Mouse (Mus musculus): ENCODE measurements at regions not wholly inside any gene's neighbourhood (a gene's known extent, or its start where the extent isn't known, plus 50 kb on each side); places are given as distances from the start of the nearest gene placed in this dataset.

GRCm38 (mm10) chr3:149705724-149706123, 715.4 kb upstream of the Adgrl2 start:
- Histone ChIP-seq H3K27me3 (no peaks in the 10 kb centered on the region), H3K36me3 (no peaks in the 10 kb centered on the region), H3K27ac (replicated peaks) (no peak overlapping the region), H3K9ac (replicated peaks) (0 out of 2 replicates have a peak overlapping the region, but pooled peaks have one; percentile 19), H3K4me1 (no peaks in the 10 kb centered on the region), H3K9me3 (no peaks in the 10 kb centered on the region), H3K4me2 (replicated peaks) (peak overlapping the region; percentile 40), H3K4me3 (peak overlapping the region; percentile 28)
- 44% methylated on average over 10 of the region's 10 CpGs for WGBS
- peak; percentile 66 for ATAC-seq (replicated peaks)

GRCm38 (mm10) chr3:149705322-149705721, 715.0 kb upstream of the Adgrl2 start:
- Histone ChIP-seq H3K27me3 (no peaks in the 10 kb centered on the region), H3K9me3 (no peaks in the 10 kb centered on the region), H3K36me3 (no peaks in the 10 kb centered on the region), H3K4me1 (no peaks in the 10 kb centered on the region), H3K4me2 (replicated peaks) (peak overlapping the region; percentile 40), H3K9ac (replicated peaks) (0 out of 2 replicates have a peak overlapping the region, but pooled peaks have one; percentile 19), H3K27ac (replicated peaks) (no peak overlapping the region), H3K4me3 (peak overlapping the region; percentile 28)
- WGBS = 61% methylated on average over 12 of the region's 12 CpGs
- ATAC-seq (replicated peaks) = peak; percentile 57

- H3K36me3 ChIP-seq = no peaks in the 10 kb centered on the region
- WGBS = 95% methylated on average over 4 of the region's 4 CpGs
- H3K27me3 ChIP-seq = no peaks in the 10 kb centered on the region
These were observed 714.1 kb upstream of the Adgrl2 start for GRCm38 (mm10) chr3:149704478-149704877.

GRCm38 (mm10) chr3:149683561-149683960, 693.2 kb upstream of the Adgrl2 start:
- no peak overlapping the region for H3K4me3 ChIP-seq
- 68% methylated on average over 4 of the region's 4 CpGs for WGBS

More at GRCm38 (mm10) chr3:149704478-149704877, 714.1 kb upstream of the Adgrl2 start:
- H3K9me3 ChIP-seq = no peaks in the 10 kb centered on the region
- ATAC-seq (replicated peaks) = no peak
- H3K4me3 ChIP-seq = no peak overlapping the region
- no peak overlapping the region for H3K4me2 ChIP-seq (replicated peaks)
- H3K4me1 ChIP-seq = no peaks in the 10 kb centered on the region
- H3K27ac ChIP-seq (replicated peaks) = no peak overlapping the region
- H3K9ac ChIP-seq (replicated peaks) = no peak overlapping the region

GRCm38 (mm10) chr3:149682246-149682645, 691.9 kb upstream of the Adgrl2 start:
- no peak for ATAC-seq (replicated peaks)
- Histone ChIP-seq H3K4me1 (no peaks in the 10 kb centered on the region), H3K36me3 (no peaks in the 10 kb centered on the region), H3K9me3 (no peaks in the 10 kb centered on the region), H3K9ac (replicated peaks) (no peak overlapping the region), H3K27ac (replicated peaks) (no peak overlapping the region), H3K4me3 (no peak overlapping the region), H3K4me2 (replicated peaks) (no peak overlapping the region), H3K27me3 (no peaks in the 10 kb centered on the region)
- 85% methylated on average over 5 of the region's 5 CpGs for WGBS

More at GRCm38 (mm10) chr3:149683561-149683960, 693.2 kb upstream of the Adgrl2 start:
- Histone ChIP-seq H3K4me1 (no peaks in the 10 kb centered on the region), H3K4me2 (replicated peaks) (no peak overlapping the region), H3K27me3 (no peaks in the 10 kb centered on the region), H3K27ac (replicated peaks) (no peak overlapping the region), H3K9me3 (no peaks in the 10 kb centered on the region), H3K36me3 (no peaks in the 10 kb centered on the region), H3K9ac (replicated peaks) (no peak overlapping the region)
- no peak for ATAC-seq (replicated peaks)

- H3K4me1 ChIP-seq = no peaks in the 10 kb centered on the region
- no peaks in the 10 kb centered on the region for H3K9me3 ChIP-seq
- ATAC-seq (replicated peaks) = no peak
- H3K9ac ChIP-seq (replicated peaks) = no peak overlapping the region
- no peaks in the 10 kb centered on the region for H3K36me3 ChIP-seq
- no peak overlapping the region for H3K27ac ChIP-seq (replicated peaks)
- H3K4me3 ChIP-seq = no peak overlapping the region
- no peak overlapping the region for H3K4me2 ChIP-seq (replicated peaks)
- H3K27me3 ChIP-seq = no peaks in the 10 kb centered on the region
These were observed 683.6 kb upstream of the Adgrl2 start for GRCm38 (mm10) chr3:149673926-149674325.

GRCm38 (mm10) chr3:149664624-149665023, 674.3 kb upstream of the Adgrl2 start:
- WGBS = 93% methylated on average over 3 of the region's 3 CpGs
- H3K9me3 ChIP-seq = no peaks in the 10 kb centered on the region
- no peaks in the 10 kb centered on the region for H3K4me1 ChIP-seq
- no peaks in the 10 kb centered on the region for H3K36me3 ChIP-seq
- ATAC-seq (replicated peaks) = no peak
- H3K4me3 ChIP-seq = no peak overlapping the region
- H3K27me3 ChIP-seq = no peaks in the 10 kb centered on the region
- no peak overlapping the region for H3K4me2 ChIP-seq (replicated peaks)
- H3K27ac ChIP-seq (replicated peaks) = no peak overlapping the region
- no peak overlapping the region for H3K9ac ChIP-seq (replicated peaks)

- no peak for ATAC-seq (replicated peaks)
- Histone ChIP-seq H3K27me3 (no peaks in the 10 kb centered on the region), H3K4me2 (replicated peaks) (no peak overlapping the region), H3K9me3 (no peaks in the 10 kb centered on the region), H3K4me1 (no peaks in the 10 kb centered on the region), H3K36me3 (no peaks in the 10 kb centered on the region), H3K9ac (replicated peaks) (no peak overlapping the region), H3K27ac (replicated peaks) (no peak overlapping the region), H3K4me3 (no peak overlapping the region)
- 83% methylated on average over 2 of the region's 2 CpGs for WGBS
These were observed 648.0 kb upstream of the Adgrl2 start for GRCm38 (mm10) chr3:149638324-149638723.

GRCm38 (mm10) chr3:149626186-149626585, 635.8 kb upstream of the Adgrl2 start:
- no peaks in the 10 kb centered on the region for H3K9me3 ChIP-seq
- no peaks in the 10 kb centered on the region for H3K36me3 ChIP-seq
- no peak overlapping the region for H3K4me3 ChIP-seq
- no peak for ATAC-seq (replicated peaks)
- no peak overlapping the region for H3K4me2 ChIP-seq (replicated peaks)
- no peak overlapping the region for H3K9ac ChIP-seq (replicated peaks)
- no peaks in the 10 kb centered on the region for H3K27me3 ChIP-seq
- H3K27ac ChIP-seq (replicated peaks) = no peak overlapping the region
- no peaks in the 10 kb centered on the region for H3K4me1 ChIP-seq

GRCm38 (mm10) chr3:149625497-149625896, 635.1 kb upstream of the Adgrl2 start:
- H3K27me3 ChIP-seq = no peaks in the 10 kb centered on the region
- H3K4me2 ChIP-seq (replicated peaks) = no peak overlapping the region
- no peaks in the 10 kb centered on the region for H3K9me3 ChIP-seq
- H3K27ac ChIP-seq (replicated peaks) = no peak overlapping the region
- no peaks in the 10 kb centered on the region for H3K36me3 ChIP-seq
- WGBS = 88% methylated on average over 1 of the region's 1 CpGs
- no peak overlapping the region for H3K4me3 ChIP-seq
- H3K9ac ChIP-seq (replicated peaks) = no peak overlapping the region
- no peaks in the 10 kb centered on the region for H3K4me1 ChIP-seq
- no peak for ATAC-seq (replicated peaks)

GRCm38 (mm10) chr3:149625066-149625465, 634.7 kb upstream of the Adgrl2 start:
- WGBS = 87% methylated on average over 3 of the region's 3 CpGs
- no peak overlapping the region for H3K4me3 ChIP-seq
- ATAC-seq (replicated peaks) = no peak
- H3K9ac ChIP-seq (replicated peaks) = no peak overlapping the region
- no peaks in the 10 kb centered on the region for H3K36me3 ChIP-seq
- no peaks in the 10 kb centered on the region for H3K9me3 ChIP-seq
- H3K4me1 ChIP-seq = no peaks in the 10 kb centered on the region
- H3K4me2 ChIP-seq (replicated peaks) = no peak overlapping the region
- no peaks in the 10 kb centered on the region for H3K27me3 ChIP-seq
- no peak overlapping the region for H3K27ac ChIP-seq (replicated peaks)

- no peak overlapping the region for H3K4me3 ChIP-seq
- no peak overlapping the region for H3K9ac ChIP-seq (replicated peaks)
- H3K27ac ChIP-seq (replicated peaks) = no peak overlapping the region
- no peak for ATAC-seq (replicated peaks)
- H3K27me3 ChIP-seq = no peaks in the 10 kb centered on the region
- no peaks in the 10 kb centered on the region for H3K36me3 ChIP-seq
- H3K4me2 ChIP-seq (replicated peaks) = no peak overlapping the region
- H3K4me1 ChIP-seq = no peaks in the 10 kb centered on the region
- WGBS = 89% methylated on average over 4 of the region's 4 CpGs
- no peaks in the 10 kb centered on the region for H3K9me3 ChIP-seq
These were observed 633.6 kb upstream of the Adgrl2 start for GRCm38 (mm10) chr3:149623851-149624532.

- WGBS = 23% methylated on average over 5 of the region's 5 CpGs
- H3K27ac ChIP-seq (replicated peaks) = no peak overlapping the region
- H3K4me1 ChIP-seq = no peaks in the 10 kb centered on the region
- no peak overlapping the region for H3K4me3 ChIP-seq
- no peak overlapping the region for H3K4me2 ChIP-seq (replicated peaks)
- H3K27me3 ChIP-seq = no peaks in the 10 kb centered on the region
- no peak overlapping the region for H3K9ac ChIP-seq (replicated peaks)
- no peaks in the 10 kb centered on the region for H3K9me3 ChIP-seq
- no peaks in the 10 kb centered on the region for H3K36me3 ChIP-seq
- 0 out of 2 replicates have a peak, but pooled peaks have one; percentile 38 for ATAC-seq (replicated peaks)
These were observed 613.5 kb upstream of the Adgrl2 start for GRCm38 (mm10) chr3:149603865-149604264.
